Mouse (Mus musculus): Measurements from ENCODE around the gene B4gat1. TPM values are rescaled to one million over a fixed set of nuclear protein-coding genes. Genes with fewer than 3 reads are reported as not detected.

B4gat1 gene
- 36.6 and 37.8 TPM in 2 replicates for polyA plus RNA-seq (2014; fragmentation: Nextera tagmentation; extraction: Ambion mirVana)

GRCm38 (mm10) chr19:5038709-5039156 is at the start of gene B4gat1, which contains the start of gene AC124502.3:
B4gat1 (plus strand) TSS chr19:5038826.
AC124502.3 (plus strand) TSS chr19:5038891.
- no peaks in the 10 kb centered on the region for H3K9me3 ChIP-seq (ENCODE audit: control insufficient read depth, low read length)
- DNase-seq (ENCODE audit: low spot score): peak; percentile 93
- H3K27me3 ChIP-seq (ENCODE audit: control insufficient read depth, insufficient read depth, low read length): no peaks in the 10 kb centered on the region
- H3K27ac ChIP-seq (replicated peaks; ENCODE audit: low read depth, low read length): 0 out of 2 replicates have a peak within 1 kb of the TSS, but pooled peaks have one; percentile 60
- peak within 1 kb of the TSS; percentile 99 for H3K4me2 ChIP-seq (ENCODE audit: low read depth, severe bottlenecking)
- peak within 1 kb of the TSS; percentile 82 for H3K4me3 ChIP-seq (ENCODE audit: low read depth, low read length)
- H3K9ac ChIP-seq (ENCODE audit: low read length): peak within 1 kb of the TSS; percentile 87
- no peaks in the 10 kb centered on the region for H3K36me3 ChIP-seq (ENCODE audit: control insufficient read depth, insufficient read depth, low read length)
- ATAC-seq (ENCODE audit: insufficient number of reproducible peaks, low FRiP score, low TSS enrichment, low read depth): peak; percentile 82
- H3K4me1 ChIP-seq (ENCODE audit: control insufficient read depth, insufficient read depth, low read length): peaks cover 21% of the 10 kb centered on the region; the same call in 1 of the 2 replicates
- WGBS: under 1% methylated on average over 44 of the region's 44 CpGs

DNA sequence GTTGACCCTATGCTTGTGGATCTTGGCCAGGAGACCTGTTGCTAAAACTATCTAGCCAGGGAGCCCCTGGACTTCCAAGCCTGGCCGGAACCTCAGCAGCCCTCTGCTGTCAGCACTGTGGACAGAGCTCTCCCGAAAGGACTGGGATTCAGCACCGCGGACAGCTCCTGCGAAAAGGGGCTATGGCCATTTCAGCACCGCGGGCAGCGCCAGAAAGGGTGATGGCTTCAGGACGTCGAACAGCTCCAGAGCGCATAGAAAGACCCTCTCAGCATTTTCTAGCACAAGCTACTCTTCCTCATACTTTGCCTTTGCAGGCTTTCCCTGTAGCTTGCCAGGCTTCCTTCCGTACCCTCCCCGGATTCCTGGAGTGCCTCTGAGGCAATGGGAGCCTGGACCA is 49.6 kb upstream of the B4gat1 start:
- WGBS: 4% methylated on average over 13 of the region's 13 CpGs
- peaks cover 45% of the 10 kb centered on the region for H3K27me3 ChIP-seq (ENCODE audit: control insufficient read depth, insufficient read depth, low read length)
- DNase-seq (ENCODE audit: low spot score) (peak; percentile 100), ATAC-seq (ENCODE audit: insufficient number of reproducible peaks, low FRiP score, low TSS enrichment, low read depth) (no peak)
- H3K9me3 ChIP-seq (ENCODE audit: control insufficient read depth, low read length): no peaks in the 10 kb centered on the region
- no peak overlapping the region for H3K4me2 ChIP-seq (ENCODE audit: low read depth, severe bottlenecking)
- H3K4me3 ChIP-seq (ENCODE audit: low read depth, low read length): no peak overlapping the region
- no peaks in the 10 kb centered on the region for H3K36me3 ChIP-seq (ENCODE audit: control insufficient read depth, insufficient read depth, low read length)
- no peak overlapping the region for H3K27ac ChIP-seq (replicated peaks; ENCODE audit: low read depth, low read length)
- no peak overlapping the region for H3K9ac ChIP-seq (ENCODE audit: low read length)
- no peaks in the 10 kb centered on the region for H3K4me1 ChIP-seq (ENCODE audit: control insufficient read depth, insufficient read depth, low read length)

DNA sequence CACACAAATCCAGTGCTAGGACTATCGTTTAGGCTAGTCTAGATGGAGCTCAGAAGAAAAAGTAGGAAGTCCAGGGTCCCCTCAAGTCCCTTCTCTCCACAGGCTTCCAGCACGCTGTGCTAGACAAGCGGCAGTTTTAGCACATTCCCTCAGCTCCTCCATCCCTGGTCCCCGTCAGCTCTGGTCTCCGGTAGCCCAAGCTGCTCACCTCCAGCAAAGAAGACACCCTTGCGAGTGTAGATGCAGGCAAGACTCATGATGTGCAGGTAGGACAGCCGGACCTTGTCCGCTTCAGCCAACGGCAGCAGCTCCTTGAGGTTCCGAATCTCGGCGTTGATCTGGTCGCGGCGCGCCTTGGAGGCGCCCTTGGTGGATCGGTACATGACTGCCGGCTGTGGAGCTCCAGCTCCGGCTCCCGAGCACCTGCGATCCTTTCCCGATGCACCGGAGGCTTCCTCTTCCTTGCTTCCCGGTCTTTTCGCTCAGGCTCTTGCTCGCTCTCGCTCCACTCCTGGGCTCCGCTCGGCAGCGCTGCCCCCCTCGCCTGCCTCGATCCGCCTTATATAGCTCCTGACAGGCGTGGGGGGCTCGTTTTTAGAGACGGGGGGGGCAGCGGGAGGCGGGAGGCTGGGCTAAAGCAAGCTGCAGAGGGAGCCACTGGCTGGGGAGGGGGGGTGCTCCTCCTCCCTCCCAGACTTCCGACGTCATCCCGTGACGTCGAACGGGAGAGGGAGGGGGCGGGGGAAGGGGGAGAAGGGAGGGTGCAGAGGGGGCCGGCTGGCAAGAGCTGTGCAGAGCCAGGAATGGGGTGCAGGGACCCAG is 49.0 kb upstream of the B4gat1 start:
- Histone ChIP-seq H3K4me3 (ENCODE audit: low read depth, low read length) (no peak overlapping the region), H3K9me3 (ENCODE audit: control insufficient read depth, low read length) (no peaks in the 10 kb centered on the region), H3K4me1 (ENCODE audit: control insufficient read depth, insufficient read depth, low read length) (no peaks in the 10 kb centered on the region), H3K36me3 (ENCODE audit: control insufficient read depth, insufficient read depth, low read length) (no peaks in the 10 kb centered on the region), H3K4me2 (ENCODE audit: low read depth, severe bottlenecking) (no peak overlapping the region), H3K27ac (replicated peaks; ENCODE audit: low read depth, low read length) (no peak overlapping the region), H3K9ac (ENCODE audit: low read length) (no peak overlapping the region), H3K27me3 (ENCODE audit: control insufficient read depth, insufficient read depth, low read length) (peaks cover 39% of the 10 kb centered on the region)
- DNase-seq (ENCODE audit: low spot score) (no peak), ATAC-seq (ENCODE audit: insufficient number of reproducible peaks, low FRiP score, low TSS enrichment, low read depth) (no peak)
- 20% methylated on average over 46 of the region's 47 CpGs for WGBS

- no peak for ATAC-seq (ENCODE audit: insufficient number of reproducible peaks, low FRiP score, low TSS enrichment, low read depth)
- peaks cover 39% of the 10 kb centered on the region for H3K27me3 ChIP-seq (ENCODE audit: control insufficient read depth, insufficient read depth, low read length)
- H3K4me2 ChIP-seq (ENCODE audit: low read depth, severe bottlenecking): no peak within 1 kb of the TSS
- whole genome bisulfite sequencing: 20% methylated on average over 4 of the region's 4 CpGs
- DNase-seq (ENCODE audit: low spot score): no peak
- no peak within 1 kb of the TSS for H3K9ac ChIP-seq (ENCODE audit: low read length)
- H3K36me3 ChIP-seq (ENCODE audit: control insufficient read depth, insufficient read depth, low read length): no peaks in the 10 kb centered on the region
- no peaks in the 10 kb centered on the region for H3K4me1 ChIP-seq (ENCODE audit: control insufficient read depth, insufficient read depth, low read length)
- no peak within 1 kb of the TSS for H3K27ac ChIP-seq (replicated peaks; ENCODE audit: low read depth, low read length)
- no peak within 1 kb of the TSS for H3K4me3 ChIP-seq (ENCODE audit: low read depth, low read length)
- H3K9me3 ChIP-seq (ENCODE audit: control insufficient read depth, low read length): no peaks in the 10 kb centered on the region
Observed at GRCm38 (mm10) chr19:4990256-4990625, 48.4 kb upstream of the B4gat1 start, which contains the start of gene Npas4. Npas4 (minus strand) TSS chr19:4990316.

- Histone ChIP-seq H3K27ac (replicated peaks; ENCODE audit: low read depth, low read length) (no peak overlapping the region), H3K9ac (ENCODE audit: low read length) (no peak overlapping the region), H3K9me3 (ENCODE audit: control insufficient read depth, low read length) (no peaks in the 10 kb centered on the region), H3K4me3 (ENCODE audit: low read depth, low read length) (no peak overlapping the region), H3K4me2 (ENCODE audit: low read depth, severe bottlenecking) (no peak overlapping the region), H3K27me3 (ENCODE audit: control insufficient read depth, insufficient read depth, low read length) (peaks cover 36% of the 10 kb centered on the region), H3K36me3 (ENCODE audit: control insufficient read depth, insufficient read depth, low read length) (no peaks in the 10 kb centered on the region), H3K4me1 (ENCODE audit: control insufficient read depth, insufficient read depth, low read length) (no peaks in the 10 kb centered on the region)
- no peak for ATAC-seq (ENCODE audit: insufficient number of reproducible peaks, low FRiP score, low TSS enrichment, low read depth)
- 2% methylated on average over 22 of the region's 22 CpGs for WGBS
- no peak for DNase-seq (ENCODE audit: low spot score)
Observed at GRCm38 (mm10) chr19:4990716-4991115, 47.9 kb upstream of the B4gat1 start.

GRCm38 (mm10) chr19:4992371-4992770 is 46.3 kb upstream of the B4gat1 start:
- Histone ChIP-seq H3K9ac (ENCODE audit: low read length) (no peak overlapping the region), H3K4me2 (ENCODE audit: low read depth, severe bottlenecking) (no peak overlapping the region), H3K4me1 (ENCODE audit: control insufficient read depth, insufficient read depth, low read length) (no peaks in the 10 kb centered on the region), H3K27me3 (ENCODE audit: control insufficient read depth, insufficient read depth, low read length) (peaks cover 36% of the 10 kb centered on the region), H3K4me3 (ENCODE audit: low read depth, low read length) (no peak overlapping the region), H3K36me3 (ENCODE audit: control insufficient read depth, insufficient read depth, low read length) (no peaks in the 10 kb centered on the region), H3K9me3 (ENCODE audit: control insufficient read depth, low read length) (no peaks in the 10 kb centered on the region), H3K27ac (replicated peaks; ENCODE audit: low read depth, low read length) (no peak overlapping the region)
- DNase-seq (ENCODE audit: low spot score) (peak; percentile 64), ATAC-seq (ENCODE audit: insufficient number of reproducible peaks, low FRiP score, low TSS enrichment, low read depth) (no peak)
- WGBS: 15% methylated on average over 8 of the region's 8 CpGs

GRCm38 (mm10) chr19:4992904-4993303 is 45.7 kb upstream of the B4gat1 start:
- Histone ChIP-seq H3K27ac (replicated peaks; ENCODE audit: low read depth, low read length) (no peak overlapping the region), H3K4me3 (ENCODE audit: low read depth, low read length) (no peak overlapping the region), H3K4me2 (ENCODE audit: low read depth, severe bottlenecking) (no peak overlapping the region), H3K36me3 (ENCODE audit: control insufficient read depth, insufficient read depth, low read length) (no peaks in the 10 kb centered on the region), H3K9me3 (ENCODE audit: control insufficient read depth, low read length) (no peaks in the 10 kb centered on the region), H3K9ac (ENCODE audit: low read length) (no peak overlapping the region), H3K4me1 (ENCODE audit: control insufficient read depth, insufficient read depth, low read length) (no peaks in the 10 kb centered on the region), H3K27me3 (ENCODE audit: control insufficient read depth, insufficient read depth, low read length) (peaks cover 36% of the 10 kb centered on the region)
- WGBS: 5% methylated on average over 9 of the region's 9 CpGs
- no peak for DNase-seq (ENCODE audit: low spot score)
- ATAC-seq (ENCODE audit: insufficient number of reproducible peaks, low FRiP score, low TSS enrichment, low read depth): no peak

DNA sequence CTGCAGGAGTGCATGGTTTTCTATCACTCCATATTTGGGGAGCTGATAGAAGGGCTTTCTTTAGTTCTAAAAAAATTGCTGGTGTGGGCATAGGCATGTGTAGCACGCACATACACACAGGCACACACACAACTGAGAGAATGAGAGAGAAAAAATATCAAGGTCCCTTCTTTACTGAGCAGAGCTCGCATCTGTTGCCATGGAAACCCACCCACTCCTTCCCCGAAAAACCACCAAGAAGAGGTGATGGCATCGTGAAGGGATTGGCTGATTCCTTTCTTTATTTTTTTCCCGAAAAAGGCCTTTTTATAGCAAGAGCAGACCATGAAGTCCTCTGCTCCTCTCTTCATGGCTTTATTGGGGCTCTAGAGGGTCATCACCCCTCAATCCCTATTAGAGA is 44.6 kb upstream of the B4gat1 start:
- no peak for ATAC-seq (ENCODE audit: insufficient number of reproducible peaks, low FRiP score, low TSS enrichment, low read depth)
- no peak for DNase-seq (ENCODE audit: low spot score)
- Histone ChIP-seq H3K9ac (ENCODE audit: low read length) (no peak overlapping the region), H3K4me3 (ENCODE audit: low read depth, low read length) (no peak overlapping the region), H3K27me3 (ENCODE audit: control insufficient read depth, insufficient read depth, low read length) (peaks cover 36% of the 10 kb centered on the region), H3K9me3 (ENCODE audit: control insufficient read depth, low read length) (no peaks in the 10 kb centered on the region), H3K36me3 (ENCODE audit: control insufficient read depth, insufficient read depth, low read length) (no peaks in the 10 kb centered on the region), H3K4me1 (ENCODE audit: control insufficient read depth, insufficient read depth, low read length) (no peaks in the 10 kb centered on the region), H3K27ac (replicated peaks; ENCODE audit: low read depth, low read length) (no peak overlapping the region), H3K4me2 (ENCODE audit: low read depth, severe bottlenecking) (no peak overlapping the region)
- 70% methylated on average over 5 of the region's 5 CpGs for WGBS
